Mouse (Mus musculus): ENCODE measurements around the gene Klhl32.

DNA sequence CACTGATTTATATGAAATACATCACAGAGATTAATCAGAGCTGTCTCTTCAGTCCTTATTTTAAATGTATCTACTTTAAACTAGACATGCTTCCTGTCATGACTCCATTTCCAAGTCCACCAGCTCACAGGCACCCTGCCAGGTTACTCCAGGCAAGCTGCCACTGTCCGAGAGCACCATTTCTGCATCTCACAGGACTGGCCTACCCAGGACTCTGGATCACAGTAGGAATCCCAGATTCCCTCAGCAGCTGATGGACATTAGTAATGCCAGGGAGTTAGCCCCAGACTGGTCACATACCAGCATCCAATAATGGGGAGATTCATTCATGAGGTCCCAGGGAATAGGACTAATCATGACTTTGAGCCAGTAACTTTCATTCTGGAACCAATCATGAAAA, 54.7 kb downstream of the Klhl32 start:
- TF ChIP-seq POLR2A (IDR thresholded peaks at IDR 0.05; ENCODE audit: borderline replicate concordance, extremely low read depth, insufficient read depth, insufficient read length, poor library complexity, severe bottlenecking) = no peak
- no peak for TF ChIP-seq CTCF (IDR thresholded peaks at IDR 0.05; ENCODE audit: borderline replicate concordance, extremely low read depth, insufficient read depth, insufficient read length)

All from brain, embryonic 14.5 days (tissue).